Mouse (Mus musculus): ENCODE data around the gene Mob1a. TPM values are rescaled to one million over a fixed set of nuclear protein-coding genes. Genes with fewer than 3 reads are reported as not detected.

Gene Mob1a
- total RNA-seq, 4 experiments from 2014 or later = 20.5 to 31.0 (median 26.1) TPM

- no peak for DNase-seq (ENCODE audit: low spot score in 2 of 2)
Observed at GRCm38 (mm10) chr6:83381510-83382491, 56.0 kb downstream of the Mob1a start.

GRCm38 (mm10) chr6:83385569-83386090, 59.8 kb downstream of the Mob1a start:
- no peak for DNase-seq (ENCODE audit: low spot score in 2 of 2)

DNA sequence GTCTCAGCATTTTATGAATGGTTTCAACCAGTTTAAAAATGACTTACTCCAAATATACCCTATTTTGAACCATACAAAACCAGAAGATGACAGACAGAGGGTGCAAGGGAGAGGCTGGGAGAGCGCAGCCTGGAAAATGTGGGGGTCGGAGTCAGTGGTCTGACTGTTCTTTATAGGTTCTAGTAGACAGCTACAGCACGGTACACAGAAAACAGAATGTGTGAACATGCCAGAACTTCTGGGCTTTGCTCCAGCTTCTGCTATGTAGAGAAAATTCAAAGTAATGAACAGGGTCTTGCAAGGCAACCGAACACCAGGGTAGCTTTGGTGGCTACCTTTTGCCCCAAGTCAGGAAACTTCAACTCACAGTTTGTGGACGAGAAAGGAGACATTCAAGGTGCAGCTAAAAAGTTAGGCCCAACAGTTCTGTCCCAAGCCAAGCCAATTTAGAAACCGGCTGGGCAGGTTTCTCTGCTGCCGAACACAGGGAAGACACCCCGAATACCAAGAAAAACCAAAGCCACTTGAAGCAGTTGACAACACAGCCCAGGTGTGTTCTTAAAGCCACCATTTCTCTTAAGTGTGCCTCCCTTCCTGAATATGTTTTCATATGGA, 66.5 kb downstream of the Mob1a start:
- DNase-seq (ENCODE audit: low spot score in 2 of 2) = peak in 1 of 2 experiments; percentile 46

Other genes starting within 250 kb of the Mob1a start
- 10 to 100 TPM; 32.0 to 37.0 (median 34.0) TPM for gene Pcgf1, start 248.1 kb upstream of the Mob1a start, total RNA-seq (2022)
- 1 to 10 TPM in 1 of 4 experiments, under 1 TPM in 2, not detected in 1; 0.54 to 1.5 (median 0.68) TPM for gene Lbx2, start 239.6 kb upstream of the Mob1a start, total RNA-seq (2022)
- gene Ccdc142, start 224.4 kb upstream of the Mob1a start, total RNA-seq (2022) = 10 to 100 TPM in 1 of 4 experiments, 1 to 10 TPM in 3; 6.6 to 13.8 (median 8.9) TPM
- gene Gm42688, start 224.4 kb upstream of the Mob1a start, total RNA-seq (2022) = 1 to 10 TPM; 7.5 to 9.1 (median 8.5) TPM
- gene Mrpl53, start 217.0 kb upstream of the Mob1a start, total RNA-seq (2022) = 10 to 100 TPM; 52.2 to 63.0 (median 61.9) TPM
- gene Mogs, start 210.5 kb upstream of the Mob1a start, total RNA-seq (2022) = 10 to 100 TPM; 23.7 to 30.1 (median 28.2) TPM
- 10 to 100 TPM; 47.2 to 57.7 (median 52.1) TPM for gene Wbp1, start 204.5 kb upstream of the Mob1a start, total RNA-seq (2022)
- 10 to 100 TPM; 20.6 to 29.8 (median 26.7) TPM for gene Ino80b, start 200.6 kb upstream of the Mob1a start, total RNA-seq (2022)
- gene Rtkn, start 190.6 kb upstream of the Mob1a start, total RNA-seq (2022) = 10 to 100 TPM; 75.6 to 85.0 (median 80.3) TPM
- gene Wdr54, start 169.6 kb upstream of the Mob1a start, total RNA-seq (2022) = 10 to 100 TPM; 23.4 to 27.5 (median 26.9) TPM
- gene 1700003E16Rik, start 169.6 kb upstream of the Mob1a start, total RNA-seq (2022) = 10 to 100 TPM; 21.2 to 23.8 (median 22.7) TPM
- 100 to 1,000 TPM; 363 to 385 (median 379) TPM for gene Dctn1, start 160.1 kb upstream of the Mob1a start, total RNA-seq (2022)
- 1 to 10 TPM in 2 of 4 experiments, under 1 TPM in 2; 0.21 to 1.5 (median 0.78) TPM for gene Slc4a5, start 106.2 kb upstream of the Mob1a start, total RNA-seq (2022)
- 10 to 100 TPM in 1 of 4 experiments, 1 to 10 TPM in 3; 5.7 to 10.6 (median 9.5) TPM for gene Mthfd2, start 108 bp upstream of the Mob1a start, total RNA-seq (2022)
- gene Bola3, start 23.1 kb downstream of the Mob1a start, total RNA-seq (2022) = 10 to 100 TPM; 33.5 to 55.4 (median 42.2) TPM
- 10 to 100 TPM; 53.5 to 65.9 (median 58.5) TPM for gene Tet3, start 133.1 kb downstream of the Mob1a start, total RNA-seq (2022)
- gene Dguok, start 181.0 kb downstream of the Mob1a start, total RNA-seq (2022) = 10 to 100 TPM; 32.7 to 37.0 (median 35.8) TPM
- gene Actg2, start 210.2 kb downstream of the Mob1a start, total RNA-seq (2022) = not detected
- gene Stambp, start 246.7 kb downstream of the Mob1a start, total RNA-seq (2022) = 10 to 100 TPM; 36.2 to 39.9 (median 37.7) TPM

All from layer of hippocampus, adult 8-10 months (tissue).